Mouse (Mus musculus): ENCODE measurements around the gene Hnrnpr. TPM values are rescaled to one million over a fixed set of nuclear protein-coding genes. Genes with fewer than 3 reads are reported as not detected.
A peak's percentile ranks its signal among the peaks of the same experiment; 100 is the strongest.

Hnrnpr gene
- polyA plus RNA-seq, 1 experiment, result 54.8 TPM

DNA sequence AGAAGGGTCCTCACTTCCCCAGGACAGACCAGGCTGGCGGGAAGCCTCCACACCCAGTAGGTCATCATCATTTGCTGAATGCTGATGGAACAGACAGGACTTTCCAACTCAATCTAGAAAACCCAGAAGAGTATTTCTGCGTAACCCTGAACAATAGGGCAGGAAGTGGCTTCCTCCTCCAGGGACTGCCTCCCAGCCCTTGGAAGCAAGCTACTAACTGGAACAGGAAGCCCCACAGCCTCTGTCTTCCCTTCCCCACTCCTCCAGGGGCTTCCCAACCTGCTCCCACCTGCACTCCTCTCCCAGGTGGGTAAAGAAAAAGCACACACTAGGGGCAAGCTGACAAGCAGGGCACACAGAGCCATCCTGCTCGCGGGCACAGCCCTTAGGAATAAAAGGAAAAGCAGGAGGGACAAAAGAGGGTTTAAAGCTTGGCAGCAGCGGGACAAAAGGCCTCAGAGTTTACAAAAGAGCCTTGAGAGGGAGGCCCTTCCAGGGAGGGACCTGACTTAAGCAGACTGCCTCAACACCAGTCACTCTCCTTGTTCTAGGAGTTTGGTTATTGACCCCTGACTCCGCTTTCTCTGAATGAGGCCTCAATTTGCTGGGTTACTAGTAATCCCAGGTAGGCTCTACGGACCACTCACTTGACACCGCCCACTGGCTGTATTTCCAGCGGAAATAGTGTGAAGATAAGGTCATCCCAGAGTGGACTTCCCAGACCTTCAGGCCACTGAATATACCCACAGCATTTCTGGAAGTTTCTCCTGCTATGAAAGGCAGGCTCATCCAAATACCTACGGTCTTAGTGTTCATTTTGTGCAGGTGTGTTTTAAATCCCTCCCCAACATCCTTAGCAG, 27.9 kb upstream of the Hnrnpr start:
- 72% methylated on average over 10 of the region's 10 CpGs for WGBS
- no peak for TF ChIP-seq CTCF (IDR thresholded peaks at IDR 0.05; ENCODE audit: borderline replicate concordance, insufficient read depth, low read depth, low read length)
- no peak for TF ChIP-seq POLR2A (IDR thresholded peaks at IDR 0.05; ENCODE audit: borderline replicate concordance, insufficient read depth, low read length)
- peaks cover 3% of the 10 kb centered on the region; the same call in 1 of the 2 replicates for H3K4me1 ChIP-seq (ENCODE audit: control insufficient read depth, insufficient read depth, low read length)
- H3K4me3 ChIP-seq (replicated peaks; ENCODE audit: insufficient read depth, low read depth, low read length), result no peak overlapping the region
- no peak overlapping the region for H3K27ac ChIP-seq (ENCODE audit: insufficient read depth, low read length)
- no peak for DNase-seq
- no peaks in the 10 kb centered on the region for H3K27me3 ChIP-seq (ENCODE audit: control insufficient read depth, insufficient read depth, low read length)

DNA sequence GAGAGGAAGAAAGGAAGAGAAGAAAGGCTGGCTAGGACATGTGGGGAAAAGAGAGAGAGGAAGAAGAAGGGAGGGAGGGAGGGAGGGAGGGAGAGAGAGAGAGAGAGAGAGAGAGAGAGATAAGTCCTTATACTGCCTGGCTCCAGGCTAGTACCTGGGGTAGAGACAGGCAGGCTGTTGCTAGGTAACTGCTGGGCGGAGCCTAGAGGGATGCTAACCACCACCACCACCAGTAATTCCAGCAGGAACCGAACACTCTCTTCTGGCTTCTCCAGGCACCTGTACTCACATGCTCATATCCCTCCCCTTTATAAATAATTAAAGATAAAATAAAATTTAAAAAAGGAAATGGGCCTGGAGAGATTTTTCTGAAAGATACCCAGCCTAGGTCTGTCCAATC, 27.0 kb upstream of the Hnrnpr start:
- H3K27ac ChIP-seq (ENCODE audit: insufficient read depth, low read length), result no peak overlapping the region; the same call in 1 of the 2 replicates
- 22% methylated on average over 2 of the region's 2 CpGs for WGBS
- H3K27me3 ChIP-seq (ENCODE audit: control insufficient read depth, insufficient read depth, low read length), result no peaks in the 10 kb centered on the region
- peaks cover 3% of the 10 kb centered on the region; the same call in 1 of the 2 replicates for H3K4me1 ChIP-seq (ENCODE audit: control insufficient read depth, insufficient read depth, low read length)
- no peak for TF ChIP-seq CTCF (IDR thresholded peaks at IDR 0.05; ENCODE audit: borderline replicate concordance, insufficient read depth, low read depth, low read length)
- TF ChIP-seq POLR2A (IDR thresholded peaks at IDR 0.05; ENCODE audit: borderline replicate concordance, insufficient read depth, low read length), result no peak
- DNase-seq, result peak in 1 of 2 experiments; percentile 41
- no peak overlapping the region for H3K4me3 ChIP-seq (replicated peaks; ENCODE audit: insufficient read depth, low read depth, low read length)

DNA sequence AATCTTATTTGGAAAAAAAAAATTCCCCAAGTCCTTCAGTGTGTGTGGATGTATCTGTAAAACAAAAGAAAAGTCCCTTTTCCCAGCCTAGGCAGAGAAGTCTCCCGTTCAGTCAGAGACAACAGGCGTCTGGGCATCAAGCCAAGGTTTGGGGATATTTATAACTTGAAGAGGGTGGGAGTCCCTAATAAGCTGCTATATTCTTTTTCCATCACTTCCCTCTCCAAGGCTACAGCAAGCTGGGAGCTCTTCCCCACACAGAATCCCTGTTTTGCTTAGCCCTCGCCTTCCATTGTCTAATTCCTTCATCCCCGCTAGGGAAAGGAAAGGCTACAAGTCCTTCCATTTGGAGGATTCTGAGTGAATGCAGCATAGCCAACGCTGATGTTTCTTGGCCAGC, 26.3 kb upstream of the Hnrnpr start, which contains the start of gene Zfp46:
Zfp46 (plus strand) TSS at position 229 of the 400 bp plus-strand sequence.
- Histone ChIP-seq H3K4me1 (ENCODE audit: control insufficient read depth, insufficient read depth, low read length) (peaks cover 3% of the 10 kb centered on the region; the same call in 1 of the 2 replicates), H3K27me3 (ENCODE audit: control insufficient read depth, insufficient read depth, low read length) (no peaks in the 10 kb centered on the region), H3K27ac (ENCODE audit: insufficient read depth, low read length) (peak within 1 kb of the TSS; percentile 72), H3K4me3 (replicated peaks; ENCODE audit: insufficient read depth, low read depth, low read length) (peak within 1 kb of the TSS; percentile 92)
- peak; percentile 69 to 79 for DNase-seq
- 2% methylated on average over 5 of the region's 5 CpGs for WGBS
- TF ChIP-seq POLR2A (IDR thresholded peaks at IDR 0.05; ENCODE audit: borderline replicate concordance, insufficient read depth, low read length), result no peak
- no peak for TF ChIP-seq CTCF (IDR thresholded peaks at IDR 0.05; ENCODE audit: borderline replicate concordance, insufficient read depth, low read depth, low read length)

DNA sequence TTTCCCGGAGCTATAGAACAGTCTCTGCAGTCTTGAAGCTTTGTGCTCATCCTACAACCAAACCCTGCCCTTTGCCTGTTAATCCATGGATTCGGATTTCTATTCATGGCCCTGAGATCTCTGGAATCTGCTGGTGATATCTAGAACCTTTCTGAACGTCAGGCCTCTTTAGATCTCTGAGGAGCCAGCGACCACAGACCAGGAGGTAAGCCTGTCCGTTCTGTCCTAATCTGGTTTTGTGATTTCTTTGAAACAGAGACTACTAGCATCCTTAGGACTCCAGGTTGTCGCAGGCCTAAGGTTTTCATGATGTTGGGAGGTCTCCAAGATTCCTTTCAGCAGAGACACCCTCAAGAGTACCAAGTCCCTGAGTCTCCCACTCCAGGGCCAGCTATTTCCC, 25.9 kb upstream of the Hnrnpr start:
- Histone ChIP-seq H3K4me1 (ENCODE audit: control insufficient read depth, insufficient read depth, low read length) (peaks cover 3% of the 10 kb centered on the region; the same call in 1 of the 2 replicates), H3K4me3 (replicated peaks; ENCODE audit: insufficient read depth, low read depth, low read length) (peak overlapping the region; percentile 92), H3K27me3 (ENCODE audit: control insufficient read depth, insufficient read depth, low read length) (no peaks in the 10 kb centered on the region), H3K27ac (ENCODE audit: insufficient read depth, low read length) (peak overlapping the region; percentile 72)
- 3% methylated on average over 6 of the region's 6 CpGs for WGBS
- TF ChIP-seq POLR2A (IDR thresholded peaks at IDR 0.05; ENCODE audit: borderline replicate concordance, insufficient read depth, low read length) (no peak), CTCF (IDR thresholded peaks at IDR 0.05; ENCODE audit: borderline replicate concordance, insufficient read depth, low read depth, low read length) (no peak)
- DNase-seq, result peak in 1 of 2 experiments; percentile 61

DNA sequence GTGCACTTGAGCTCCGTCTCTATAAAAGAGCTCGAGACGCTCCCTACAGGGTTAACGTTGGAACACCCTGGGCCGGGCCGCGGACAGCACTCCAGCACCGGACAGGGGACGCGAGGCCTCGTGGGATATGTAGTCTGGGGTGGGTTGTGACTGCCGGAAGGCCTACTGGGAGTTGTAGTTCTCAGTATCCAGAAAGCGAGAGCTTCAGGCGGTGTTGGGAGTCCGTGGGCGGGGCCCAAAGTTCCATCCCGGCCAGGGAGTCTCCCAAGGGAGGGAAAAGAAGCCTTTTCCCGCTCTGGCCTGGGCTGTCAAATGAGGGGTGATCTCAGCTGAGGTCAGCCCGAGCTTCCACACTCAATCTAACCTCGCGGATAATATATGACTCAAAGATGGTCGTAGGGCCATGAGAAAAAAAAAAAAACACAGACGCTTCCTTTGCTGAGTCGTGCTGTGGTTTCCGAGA, 25.4 kb upstream of the Hnrnpr start:
- peak overlapping the region; percentile 72 for H3K27ac ChIP-seq (ENCODE audit: insufficient read depth, low read length)
- H3K4me1 ChIP-seq (ENCODE audit: control insufficient read depth, insufficient read depth, low read length), result peaks cover 3% of the 10 kb centered on the region; the same call in 1 of the 2 replicates
- WGBS, result under 1% methylated on average over 25 of the region's 25 CpGs

DNA sequence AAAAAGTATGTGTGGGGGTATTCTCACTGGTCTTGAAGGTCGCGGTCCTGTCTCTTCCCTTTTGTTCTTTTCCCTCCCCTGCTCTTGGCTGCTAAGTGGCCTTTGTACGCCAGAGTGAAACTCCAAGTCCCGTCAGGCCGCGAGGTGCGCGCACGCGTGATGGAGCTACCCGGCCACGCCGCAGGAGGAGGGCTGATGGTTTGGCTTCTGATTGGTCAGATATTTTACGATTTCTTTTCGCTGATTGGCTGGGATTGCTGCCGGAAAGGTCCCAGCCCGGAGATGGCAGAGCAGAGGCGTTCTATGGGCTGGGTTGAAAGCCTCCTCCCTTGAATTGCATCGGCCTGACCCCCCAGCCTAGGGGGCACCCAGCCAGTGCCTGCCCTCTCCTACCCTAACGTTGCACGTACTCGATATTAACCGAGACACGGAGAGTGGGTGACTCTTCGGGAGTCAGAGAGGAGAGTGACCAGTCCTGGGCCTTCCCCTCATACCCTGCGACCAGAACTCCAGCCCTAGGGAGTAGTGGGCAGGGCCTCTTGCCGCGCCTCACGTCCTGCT, 24.9 kb upstream of the Hnrnpr start:
- peak overlapping the region; percentile 92 for H3K4me3 ChIP-seq (replicated peaks; ENCODE audit: insufficient read depth, low read depth, low read length)
- TF ChIP-seq POLR2A (IDR thresholded peaks at IDR 0.05; ENCODE audit: borderline replicate concordance, insufficient read depth, low read length) (peak; percentile 52; the same call in 1 of the 2 replicates), CTCF (IDR thresholded peaks at IDR 0.05; ENCODE audit: borderline replicate concordance, insufficient read depth, low read depth, low read length) (no peak)
- H3K4me1 ChIP-seq (ENCODE audit: control insufficient read depth, insufficient read depth, low read length), result peaks cover 3% of the 10 kb centered on the region; the same call in 1 of the 2 replicates
- no peaks in the 10 kb centered on the region for H3K27me3 ChIP-seq (ENCODE audit: control insufficient read depth, insufficient read depth, low read length)
- peak; percentile 96 to 98 for DNase-seq
- WGBS, result under 1% methylated on average over 29 of the region's 29 CpGs
- no peak overlapping the region; the same call in 1 of the 2 replicates for H3K27ac ChIP-seq (ENCODE audit: insufficient read depth, low read length)

More for the DNA sequence above, 25.4 kb upstream of the Hnrnpr start:
- peak; percentile 94 to 97 for DNase-seq
- peak; percentile 70; the same call in 1 of the 2 replicates for TF ChIP-seq POLR2A (IDR thresholded peaks at IDR 0.05; ENCODE audit: borderline replicate concordance, insufficient read depth, low read length)
- TF ChIP-seq CTCF (IDR thresholded peaks at IDR 0.05; ENCODE audit: borderline replicate concordance, insufficient read depth, low read depth, low read length), result no peak
- Histone ChIP-seq H3K4me3 (replicated peaks; ENCODE audit: insufficient read depth, low read depth, low read length) (peak overlapping the region; percentile 92), H3K27me3 (ENCODE audit: control insufficient read depth, insufficient read depth, low read length) (no peaks in the 10 kb centered on the region)

DNA sequence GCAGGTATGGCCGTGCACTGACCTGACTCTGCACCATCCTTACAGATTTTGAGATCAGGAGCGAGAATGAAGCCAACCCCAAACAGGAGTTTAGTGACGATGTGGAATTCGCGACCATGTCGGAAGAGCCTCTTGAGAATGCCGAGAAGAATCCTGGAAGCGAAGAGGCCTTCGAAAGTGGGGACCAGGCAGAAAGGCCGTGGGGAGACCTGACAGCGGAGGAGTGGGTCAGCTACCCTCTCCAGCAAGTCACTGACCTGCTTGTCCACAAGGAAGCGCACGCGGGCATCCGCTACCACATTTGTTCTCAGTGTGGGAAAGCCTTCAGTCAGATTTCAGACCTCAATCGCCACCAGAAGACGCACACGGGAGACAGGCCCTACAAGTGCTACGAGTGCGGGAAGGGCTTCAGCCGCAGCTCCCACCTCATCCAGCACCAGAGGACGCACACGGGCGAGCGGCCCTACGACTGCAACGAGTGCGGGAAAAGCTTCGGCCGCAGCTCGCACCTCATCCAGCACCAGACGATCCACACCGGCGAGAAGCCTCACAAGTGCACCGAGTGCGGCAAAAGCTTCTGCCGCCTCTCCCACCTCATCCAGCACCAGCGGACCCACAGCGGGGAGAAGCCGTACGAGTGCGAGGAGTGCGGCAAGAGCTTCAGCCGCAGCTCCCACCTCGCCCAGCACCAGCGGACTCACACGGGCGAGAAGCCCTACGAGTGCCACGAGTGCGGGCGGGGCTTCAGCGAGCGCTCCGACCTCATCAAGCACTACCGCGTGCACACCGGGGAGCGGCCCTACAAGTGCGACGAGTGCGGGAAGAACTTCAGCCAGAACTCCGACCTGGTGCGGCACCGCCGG, 20.6 kb upstream of the Hnrnpr start:
- Histone ChIP-seq H3K4me1 (ENCODE audit: control insufficient read depth, insufficient read depth, low read length) (peaks cover 3% of the 10 kb centered on the region; the same call in 1 of the 2 replicates), H3K27me3 (ENCODE audit: control insufficient read depth, insufficient read depth, low read length) (no peaks in the 10 kb centered on the region), H3K4me3 (replicated peaks; ENCODE audit: insufficient read depth, low read depth, low read length) (no peak overlapping the region), H3K27ac (ENCODE audit: insufficient read depth, low read length) (no peak overlapping the region)
- TF ChIP-seq CTCF (IDR thresholded peaks at IDR 0.05; ENCODE audit: borderline replicate concordance, insufficient read depth, low read depth, low read length) (no peak), POLR2A (IDR thresholded peaks at IDR 0.05; ENCODE audit: borderline replicate concordance, insufficient read depth, low read length) (no peak)
- WGBS, result 61% methylated on average over 66 of the region's 66 CpGs
- no peak for DNase-seq
